Mouse (Mus musculus) kidney, adult 2 months (tissue): ENCODE measurements at regions not wholly inside any gene's neighbourhood (a gene's known extent, or its start where the extent isn't known, plus 50 kb on each side); places are given as distances from the start of the nearest gene placed in this dataset.
"Not testable (repeated sequence)": the region's sequence is repeated elsewhere in the genome, so short reads cannot be mapped to it uniquely, and the experiment has no call there.

Source experiments
- DNase-seq: peaks from one replicate; pipeline ENCODE4 v3.0.0; 2021
- H3K27ac ChIP-seq: fragments of 200-500 bp; 2 replicates; pipeline ENCODE4 v1.5.1; 2012; ENCODE audit warnings: low read depth, low read length, control low read depth, inconsistent platforms; ENCODE audit not compliant: insufficient read depth
- H3K27me3 ChIP-seq: fragments of 200-500 bp; replicated peaks from 2 replicates; pipeline ENCODE4 v1.6.1; 2012; ENCODE audit warnings: mild to moderate bottlenecking, moderate library complexity, low read length, inconsistent platforms; ENCODE audit not compliant: control insufficient read depth, insufficient read depth
- H3K36me3 ChIP-seq: fragments of 200-500 bp; 2 replicates; pipeline ENCODE4 v1.6.1; 2012; ENCODE audit warnings: mild to moderate bottlenecking, moderate library complexity, low read length, inconsistent platforms; ENCODE audit not compliant: control insufficient read depth, insufficient read depth
- H3K4me1 ChIP-seq: fragments of 200-500 bp; 2 replicates; pipeline ENCODE4 v1.6.1; 2011; ENCODE audit warnings: low read length; ENCODE audit not compliant: control insufficient read depth, insufficient read depth
- H3K4me3 ChIP-seq: fragments of 200-500 bp; 2 replicates; pipeline ENCODE4 v1.5.1; 2011; ENCODE audit warnings: mild to moderate bottlenecking, low read depth, low read length, control low read depth; ENCODE audit not compliant: insufficient read depth
- CTCF ChIP-seq: fragments of 200-500 bp; conservative IDR thresholded peaks from 2 replicates; pipeline ENCODE4 v1.5.1; 2011; ENCODE audit warnings: low read depth, mild to moderate bottlenecking, control low read depth, low read length, moderate library complexity, mixed read lengths; ENCODE audit not compliant: insufficient read depth, insufficient read length
- POLR2A ChIP-seq: fragments of 200-500 bp; IDR thresholded peaks from one replicate; pipeline ENCODE4 v1.6.1; 2011; ENCODE audit warnings: low read depth, low read length, control low read depth
- WGBS: fragments of 180-500 bp; shearing (Covaris S2); methylation state at CpG from one replicate; pipeline ENCODE4 v1.1.7; 2018; 5-methylcytosine and 5-hydroxymethylcytosine counted together

- no peak overlapping the region for H3K4me3 ChIP-seq
- WGBS, result 66% methylated on average over 6 of the region's 6 CpGs
- no peaks in the 10 kb centered on the region for H3K36me3 ChIP-seq
- H3K27ac ChIP-seq, result no peak overlapping the region
- no peaks in the 10 kb centered on the region; the same call in 1 of the 2 replicates for H3K27me3 ChIP-seq
- no peak for DNase-seq
- TF ChIP-seq POLR2A, result no peak
- TF ChIP-seq CTCF, result no peak
- no peaks in the 10 kb centered on the region for H3K4me1 ChIP-seq
Measured at GRCm38 (mm10) chr1:161621291-161621690, 126.8 kb downstream of the Tnfsf18 start.

- H3K27ac ChIP-seq, H3K36me3 ChIP-seq, DNase-seq, H3K4me3 ChIP-seq, H3K4me1 ChIP-seq, H3K27me3 ChIP-seq: not testable (repeated sequence)
- WGBS, result 95% methylated on average over 7 of the region's 7 CpGs
Measured at GRCm38 (mm10) chr1:161614091-161614490, 119.6 kb downstream of the Tnfsf18 start.

- not testable (repeated sequence) for H3K4me1 ChIP-seq, DNase-seq, H3K27ac ChIP-seq, H3K36me3 ChIP-seq, H3K27me3 ChIP-seq, H3K4me3 ChIP-seq
- WGBS, result 92% methylated on average over 10 of the region's 10 CpGs
Measured at GRCm38 (mm10) chr1:161613658-161614057, 119.2 kb downstream of the Tnfsf18 start.

- Histone ChIP-seq H3K27ac (no peak overlapping the region), H3K4me1 (no peaks in the 10 kb centered on the region), H3K4me3 (no peak overlapping the region), H3K36me3 (no peaks in the 10 kb centered on the region), H3K27me3 (no peaks in the 10 kb centered on the region)
- TF ChIP-seq POLR2A, result no peak
- TF ChIP-seq CTCF, result no peak
- 76% methylated on average over 4 of the region's 4 CpGs for WGBS
- DNase-seq, result no peak
Measured at GRCm38 (mm10) chr1:161607446-161607845, 113.0 kb downstream of the Tnfsf18 start.

- no peak for DNase-seq
- H3K4me3 ChIP-seq, result no peak overlapping the region
- no peaks in the 10 kb centered on the region for H3K27me3 ChIP-seq
- no peaks in the 10 kb centered on the region for H3K4me1 ChIP-seq
- H3K36me3 ChIP-seq, result no peaks in the 10 kb centered on the region
- TF ChIP-seq POLR2A (no peak), CTCF (no peak)
- WGBS, result 65% methylated on average over 3 of the region's 3 CpGs
- H3K27ac ChIP-seq, result no peak overlapping the region
Measured at GRCm38 (mm10) chr1:161602150-161602549, 107.7 kb downstream of the Tnfsf18 start.

- 97% methylated on average over 2 of the region's 2 CpGs for WGBS
- no peaks in the 10 kb centered on the region for H3K27me3 ChIP-seq
- no peaks in the 10 kb centered on the region for H3K36me3 ChIP-seq
- H3K4me3 ChIP-seq, result no peak overlapping the region
- TF ChIP-seq POLR2A (no peak), CTCF (no peak)
- no peak for DNase-seq
- no peaks in the 10 kb centered on the region for H3K4me1 ChIP-seq
- H3K27ac ChIP-seq, result no peak overlapping the region
Measured at GRCm38 (mm10) chr1:161601167-161601566, 106.7 kb downstream of the Tnfsf18 start.

GRCm38 (mm10) chr1:161598167-161598566 lies 103.7 kb downstream of the Tnfsf18 start:
- no peaks in the 10 kb centered on the region for H3K27me3 ChIP-seq
- 77% methylated on average over 3 of the region's 3 CpGs for WGBS
- H3K4me3 ChIP-seq, result no peak overlapping the region
- no peaks in the 10 kb centered on the region for H3K36me3 ChIP-seq
- no peak for TF ChIP-seq CTCF
- no peak for TF ChIP-seq POLR2A
- H3K4me1 ChIP-seq, result no peaks in the 10 kb centered on the region
- H3K27ac ChIP-seq, result no peak overlapping the region
- no peak for DNase-seq

- DNase-seq, result peak; percentile 34
- Histone ChIP-seq H3K36me3 (no peaks in the 10 kb centered on the region), H3K27ac (no peak overlapping the region), H3K27me3 (no peaks in the 10 kb centered on the region), H3K4me1 (no peaks in the 10 kb centered on the region), H3K4me3 (no peak overlapping the region)
- TF ChIP-seq POLR2A (no peak), CTCF (no peak)
- 42% methylated on average over 1 of the region's 1 CpGs for WGBS
Measured at GRCm38 (mm10) chr1:161576530-161576929, 82.1 kb downstream of the Tnfsf18 start.
